Mouse (Mus musculus): ENCODE results near the gene Rnf145. TPM values are rescaled to one million over a fixed set of nuclear protein-coding genes. Genes with fewer than 3 reads are reported as not detected.

Gene Rnf145
- polyA plus RNA-seq, 1 experiment from 2014 or later: 49.5 TPM

GRCm38 (mm10) chr11:44538501-44539290 lies 19.9 kb downstream of the Rnf145 start:
- no peak overlapping the region for H3K4me3 ChIP-seq (ENCODE audit: low read depth, low read length)
- H3K4me1 ChIP-seq (ENCODE audit: control insufficient read depth, low read depth, low read length): peaks cover 5% of the 10 kb centered on the region
- 88% methylated on average over 10 of the region's 10 CpGs for WGBS (ENCODE audit: insufficient replicate concordance)
- H3K27ac ChIP-seq (ENCODE audit: low read length): no peak overlapping the region
- no peak overlapping the region for H3K4me2 ChIP-seq (ENCODE audit: low read depth, low read length)
- no peak for ATAC-seq (ENCODE audit: low read depth)
- no peak overlapping the region for H3K9ac ChIP-seq (ENCODE audit: low read depth, low read length)
- H3K36me3 ChIP-seq (ENCODE audit: control insufficient read depth, insufficient read depth): peaks cover 51% of the 10 kb centered on the region
- H3K27me3 ChIP-seq (ENCODE audit: control insufficient read depth, insufficient read depth, low read depth, low read length): no peaks in the 10 kb centered on the region
- no peaks in the 10 kb centered on the region for H3K9me3 ChIP-seq (replicated peaks; ENCODE audit: control insufficient read depth, low read length)

- Histone ChIP-seq H3K27ac (ENCODE audit: low read length) (no peak overlapping the region), H3K4me1 (ENCODE audit: control insufficient read depth, low read depth, low read length) (peaks cover 5% of the 10 kb centered on the region), H3K4me3 (ENCODE audit: low read depth, low read length) (no peak overlapping the region), H3K9ac (ENCODE audit: low read depth, low read length) (no peak overlapping the region), H3K36me3 (ENCODE audit: control insufficient read depth, insufficient read depth) (peaks cover 49% of the 10 kb centered on the region), H3K27me3 (ENCODE audit: control insufficient read depth, insufficient read depth, low read depth, low read length) (no peaks in the 10 kb centered on the region), H3K4me2 (ENCODE audit: low read depth, low read length) (no peak overlapping the region), H3K9me3 (replicated peaks; ENCODE audit: control insufficient read depth, low read length) (no peaks in the 10 kb centered on the region)
- WGBS (ENCODE audit: insufficient replicate concordance): 86% methylated on average over 10 of the region's 10 CpGs
- no peak for ATAC-seq (ENCODE audit: low read depth)
Measured at GRCm38 (mm10) chr11:44539291-44539930, 20.6 kb downstream of the Rnf145 start.

- H3K9me3 ChIP-seq (replicated peaks; ENCODE audit: control insufficient read depth, low read length): no peaks in the 10 kb centered on the region
- H3K27ac ChIP-seq (ENCODE audit: low read length): no peak overlapping the region
- H3K36me3 ChIP-seq (ENCODE audit: control insufficient read depth, insufficient read depth): peaks cover 52% of the 10 kb centered on the region
- no peak for ATAC-seq (ENCODE audit: low read depth)
- no peak overlapping the region for H3K4me2 ChIP-seq (ENCODE audit: low read depth, low read length)
- H3K4me1 ChIP-seq (ENCODE audit: control insufficient read depth, low read depth, low read length): peaks cover 9% of the 10 kb centered on the region
- no peak overlapping the region for H3K9ac ChIP-seq (ENCODE audit: low read depth, low read length)
- H3K27me3 ChIP-seq (ENCODE audit: control insufficient read depth, insufficient read depth, low read depth, low read length): no peaks in the 10 kb centered on the region
- WGBS (ENCODE audit: insufficient replicate concordance): 60% methylated on average over 9 of the region's 9 CpGs
- no peak overlapping the region for H3K4me3 ChIP-seq (ENCODE audit: low read depth, low read length)
Measured at GRCm38 (mm10) chr11:44540243-44540642, 21.5 kb downstream of the Rnf145 start.

DNA sequence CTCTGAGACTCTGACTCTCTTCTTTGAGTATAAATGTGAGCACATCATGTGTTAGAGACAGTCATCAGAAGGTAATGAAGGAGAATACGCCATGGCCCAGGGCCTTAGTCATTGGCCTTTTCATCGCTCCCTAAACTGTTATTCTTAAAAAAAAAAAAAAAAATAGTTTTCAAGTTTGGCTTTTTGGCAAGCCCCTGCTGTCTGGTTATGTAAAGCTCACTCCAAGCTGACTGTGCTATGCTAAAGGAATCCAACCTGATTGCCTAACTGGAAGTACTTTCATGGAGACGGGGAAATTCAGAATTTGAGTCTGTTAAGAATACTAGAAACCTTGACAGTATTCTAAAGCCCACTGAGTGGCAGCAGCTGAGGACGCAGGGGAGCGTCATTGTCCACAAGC lies 22.5 kb downstream of the Rnf145 start:
- Histone ChIP-seq H3K4me1 (ENCODE audit: control insufficient read depth, low read depth, low read length) (peaks cover 9% of the 10 kb centered on the region), H3K9ac (ENCODE audit: low read depth, low read length) (no peak overlapping the region), H3K4me3 (ENCODE audit: low read depth, low read length) (no peak overlapping the region), H3K36me3 (ENCODE audit: control insufficient read depth, insufficient read depth) (peaks cover 58% of the 10 kb centered on the region), H3K4me2 (ENCODE audit: low read depth, low read length) (no peak overlapping the region), H3K27me3 (ENCODE audit: control insufficient read depth, insufficient read depth, low read depth, low read length) (no peaks in the 10 kb centered on the region), H3K27ac (ENCODE audit: low read length) (no peak overlapping the region), H3K9me3 (replicated peaks; ENCODE audit: control insufficient read depth, low read length) (no peaks in the 10 kb centered on the region)
- ATAC-seq (ENCODE audit: low read depth): no peak
- WGBS (ENCODE audit: insufficient replicate concordance): 95% methylated on average over 5 of the region's 5 CpGs

- no peak overlapping the region for H3K27ac ChIP-seq (ENCODE audit: low read length)
- no peak overlapping the region for H3K4me3 ChIP-seq (ENCODE audit: low read depth, low read length)
- no peaks in the 10 kb centered on the region for H3K27me3 ChIP-seq (ENCODE audit: control insufficient read depth, insufficient read depth, low read depth, low read length)
- ATAC-seq (ENCODE audit: low read depth): no peak
- H3K36me3 ChIP-seq (ENCODE audit: control insufficient read depth, insufficient read depth): peaks cover 58% of the 10 kb centered on the region
- 81% methylated on average over 4 of the region's 4 CpGs for WGBS (ENCODE audit: insufficient replicate concordance)
- H3K4me2 ChIP-seq (ENCODE audit: low read depth, low read length): no peak overlapping the region
- H3K4me1 ChIP-seq (ENCODE audit: control insufficient read depth, low read depth, low read length): peaks cover 9% of the 10 kb centered on the region
- H3K9ac ChIP-seq (ENCODE audit: low read depth, low read length): no peak overlapping the region
- no peaks in the 10 kb centered on the region for H3K9me3 ChIP-seq (replicated peaks; ENCODE audit: control insufficient read depth, low read length)
Measured at GRCm38 (mm10) chr11:44541813-44542212, 23.0 kb downstream of the Rnf145 start.

- Histone ChIP-seq H3K27ac (ENCODE audit: low read length) (no peak overlapping the region), H3K4me3 (ENCODE audit: low read depth, low read length) (no peak overlapping the region), H3K4me2 (ENCODE audit: low read depth, low read length) (no peak overlapping the region), H3K9me3 (replicated peaks; ENCODE audit: control insufficient read depth, low read length) (no peaks in the 10 kb centered on the region), H3K9ac (ENCODE audit: low read depth, low read length) (no peak overlapping the region), H3K4me1 (ENCODE audit: control insufficient read depth, low read depth, low read length) (peaks cover 9% of the 10 kb centered on the region), H3K27me3 (ENCODE audit: control insufficient read depth, insufficient read depth, low read depth, low read length) (no peaks in the 10 kb centered on the region), H3K36me3 (ENCODE audit: control insufficient read depth, insufficient read depth) (peaks cover 59% of the 10 kb centered on the region)
- no peak for ATAC-seq (ENCODE audit: low read depth)
- WGBS (ENCODE audit: insufficient replicate concordance): 75% methylated on average over 5 of the region's 5 CpGs
Measured at GRCm38 (mm10) chr11:44543593-44543992, 24.8 kb downstream of the Rnf145 start.

DNA sequence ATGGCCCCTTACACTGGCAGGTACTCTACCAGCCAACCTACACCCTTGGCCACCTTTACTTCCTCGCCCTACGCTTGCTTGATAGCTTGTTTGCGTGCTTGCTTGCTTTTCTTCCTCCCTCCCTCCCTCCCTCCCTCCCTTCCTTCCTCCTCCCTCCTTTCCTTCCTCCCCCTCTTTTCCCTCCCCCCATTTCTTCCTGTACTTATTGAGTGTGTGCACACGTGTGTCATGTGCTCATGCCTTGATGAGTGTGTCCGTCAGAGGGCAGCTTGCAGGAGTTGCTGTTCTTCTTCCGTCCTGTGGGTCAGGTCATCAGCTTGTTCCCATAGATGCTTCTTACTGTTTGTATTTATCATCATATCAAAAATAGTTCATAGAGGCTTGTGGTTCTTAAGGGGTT lies 25.2 kb downstream of the Rnf145 start:
- H3K27me3 ChIP-seq (ENCODE audit: control insufficient read depth, insufficient read depth, low read depth, low read length): no peaks in the 10 kb centered on the region
- ATAC-seq (ENCODE audit: low read depth): no peak
- peaks cover 9% of the 10 kb centered on the region for H3K4me1 ChIP-seq (ENCODE audit: control insufficient read depth, low read depth, low read length)
- H3K27ac ChIP-seq (ENCODE audit: low read length): no peak overlapping the region
- H3K36me3 ChIP-seq (ENCODE audit: control insufficient read depth, insufficient read depth): peaks cover 60% of the 10 kb centered on the region
- 79% methylated on average over 6 of the region's 6 CpGs for WGBS (ENCODE audit: insufficient replicate concordance)
- no peaks in the 10 kb centered on the region for H3K9me3 ChIP-seq (replicated peaks; ENCODE audit: control insufficient read depth, low read length)
- H3K9ac ChIP-seq (ENCODE audit: low read depth, low read length): no peak overlapping the region
- H3K4me2 ChIP-seq (ENCODE audit: low read depth, low read length): no peak overlapping the region
- H3K4me3 ChIP-seq (ENCODE audit: low read depth, low read length): no peak overlapping the region

DNA sequence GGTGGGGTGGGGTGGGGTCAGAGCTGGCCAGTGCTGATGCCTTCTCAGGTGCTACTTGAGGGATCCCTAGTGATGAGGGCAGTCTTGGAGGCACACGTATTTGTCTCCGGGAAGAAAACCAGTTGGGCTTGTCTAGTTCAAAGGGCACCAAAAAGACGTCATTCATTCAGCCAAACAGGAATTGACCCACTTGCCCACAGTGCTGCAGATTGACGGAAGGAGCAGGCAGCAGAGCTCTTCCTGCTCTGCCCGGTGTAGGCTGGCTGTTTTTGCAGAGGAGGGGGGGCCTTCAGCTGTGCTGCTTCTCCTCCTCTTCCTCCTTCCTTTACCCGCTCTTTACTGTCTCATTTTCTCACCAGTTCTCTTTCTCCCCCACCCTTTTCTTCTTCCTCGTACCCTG lies 26.4 kb downstream of the Rnf145 start:
- H3K9me3 ChIP-seq (replicated peaks; ENCODE audit: control insufficient read depth, low read length): no peaks in the 10 kb centered on the region
- WGBS (ENCODE audit: insufficient replicate concordance): 60% methylated on average over 7 of the region's 7 CpGs
- no peak overlapping the region for H3K27ac ChIP-seq (ENCODE audit: low read length)
- no peak overlapping the region for H3K4me3 ChIP-seq (ENCODE audit: low read depth, low read length)
- peaks cover 70% of the 10 kb centered on the region for H3K36me3 ChIP-seq (ENCODE audit: control insufficient read depth, insufficient read depth)
- H3K4me1 ChIP-seq (ENCODE audit: control insufficient read depth, low read depth, low read length): peaks cover 9% of the 10 kb centered on the region
- 0 out of 2 replicates have a peak, but pooled peaks have one; percentile 27 for ATAC-seq (ENCODE audit: low read depth)
- no peak overlapping the region for H3K9ac ChIP-seq (ENCODE audit: low read depth, low read length)
- H3K27me3 ChIP-seq (ENCODE audit: control insufficient read depth, insufficient read depth, low read depth, low read length): no peaks in the 10 kb centered on the region
- H3K4me2 ChIP-seq (ENCODE audit: low read depth, low read length): no peak overlapping the region

GRCm38 (mm10) chr11:44546250-44546649 lies 27.5 kb downstream of the Rnf145 start:
- WGBS (ENCODE audit: insufficient replicate concordance): 73% methylated on average over 8 of the region's 8 CpGs
- Histone ChIP-seq H3K4me2 (ENCODE audit: low read depth, low read length) (no peak overlapping the region), H3K36me3 (ENCODE audit: control insufficient read depth, insufficient read depth) (peaks cover 76% of the 10 kb centered on the region)

More at GRCm38 (mm10) chr11:44546250-44546649, 27.5 kb downstream of the Rnf145 start:
- no peak overlapping the region for H3K4me3 ChIP-seq (ENCODE audit: low read depth, low read length)
- H3K9me3 ChIP-seq (replicated peaks; ENCODE audit: control insufficient read depth, low read length): no peaks in the 10 kb centered on the region
- peaks cover 4% of the 10 kb centered on the region; the same call in 1 of the 2 replicates for H3K4me1 ChIP-seq (ENCODE audit: control insufficient read depth, low read depth, low read length)
- H3K27me3 ChIP-seq (ENCODE audit: control insufficient read depth, insufficient read depth, low read depth, low read length): no peaks in the 10 kb centered on the region
- no peak overlapping the region for H3K9ac ChIP-seq (ENCODE audit: low read depth, low read length)
- ATAC-seq (ENCODE audit: low read depth): no peak; the same call in 1 of the 2 replicates
- H3K27ac ChIP-seq (ENCODE audit: low read length): 0 out of 2 replicates have a peak overlapping the region, but pooled peaks have one; percentile 1
